Mouse (Mus musculus) left cerebral cortex, adult 18-20 months (tissue): ENCODE data around the gene Atg16l1. TPM values are rescaled to one million over a fixed set of nuclear protein-coding genes. Genes with fewer than 3 reads are reported as not detected.
"Not testable (repeated sequence)": the region's sequence is repeated elsewhere in the genome, so short reads cannot be mapped to it uniquely, and the experiment has no call there.

ENCODE experiments used
- DNase-seq, 2 experiments: peaks; one replicate each; pipeline ENCODE4 v3.0.0; 2021 to 2022; ENCODE audit warnings: low spot score in 2 of 2, mixed read lengths in 1 of 2
- total RNA-seq, 2 experiments: library from RNA; stranded (reverse); gene quantifications; 2 replicates each; pipeline ENCODE4 v1.2.3; 2021

Atg16l1 gene
- total RNA-seq, 2 experiments from 2014 or later = 63.7 to 66.4 TPM

DNA sequence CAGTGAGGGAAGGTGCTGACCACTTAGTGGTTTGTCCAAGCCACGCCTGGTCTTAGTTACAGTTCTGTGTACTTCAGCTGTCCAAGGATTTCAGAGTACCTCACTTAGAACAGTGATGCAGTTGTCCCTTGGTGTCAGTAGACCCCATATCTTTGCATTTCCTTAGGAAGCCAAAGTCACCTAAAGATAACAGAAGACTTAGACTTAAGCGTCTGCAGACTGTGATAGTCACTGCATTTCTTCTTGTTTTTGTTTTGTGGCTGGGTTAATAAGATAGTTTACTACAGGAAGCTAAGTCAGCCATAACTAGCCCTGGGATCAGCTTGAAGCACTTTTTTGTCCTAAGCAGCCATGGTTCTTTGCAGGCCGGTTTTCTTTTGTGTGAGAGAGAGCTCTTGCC lies 14.8 kb downstream of the Atg16l1 start:
- no peak for DNase-seq

DNA sequence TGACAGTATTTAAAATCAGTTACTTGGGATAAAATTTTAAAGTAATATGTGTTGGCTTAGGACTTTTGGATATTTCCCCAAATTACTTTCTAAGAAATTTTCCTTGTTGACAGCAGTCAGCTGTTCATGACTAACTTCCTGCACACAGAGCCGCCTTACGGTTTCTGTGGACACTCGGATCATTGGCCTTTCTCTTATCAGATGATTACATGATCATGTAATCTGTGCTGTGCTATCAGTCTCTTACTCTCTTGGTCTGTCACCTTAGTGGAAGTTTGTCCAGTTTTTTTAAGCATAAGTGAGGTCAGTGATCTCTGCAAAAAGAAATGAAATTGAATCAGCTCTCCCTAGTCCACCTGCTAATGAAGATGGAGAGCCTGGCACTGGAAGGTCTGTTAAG lies 16.1 kb downstream of the Atg16l1 start:
- no peak for DNase-seq

DNA sequence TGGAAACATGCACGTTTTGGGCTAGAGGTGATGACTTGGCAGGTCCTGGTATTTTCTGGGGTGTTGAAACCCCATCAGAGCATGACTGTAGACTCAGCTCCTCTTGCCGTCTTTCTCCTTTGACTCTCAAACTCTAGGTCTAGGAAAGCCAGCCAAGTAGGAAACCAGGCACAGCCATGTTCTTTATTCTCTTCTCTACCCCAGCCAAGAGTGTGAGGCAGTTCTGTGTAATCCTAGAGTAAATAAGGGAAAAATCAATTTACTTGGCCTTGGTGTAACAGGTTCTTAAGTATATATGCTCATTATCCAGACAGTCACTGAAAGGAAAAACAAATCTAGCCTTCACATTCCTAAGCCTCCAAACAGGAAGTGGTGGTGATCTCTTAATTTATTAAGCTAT lies 17.7 kb downstream of the Atg16l1 start:
- DNase-seq = no peak

DNA sequence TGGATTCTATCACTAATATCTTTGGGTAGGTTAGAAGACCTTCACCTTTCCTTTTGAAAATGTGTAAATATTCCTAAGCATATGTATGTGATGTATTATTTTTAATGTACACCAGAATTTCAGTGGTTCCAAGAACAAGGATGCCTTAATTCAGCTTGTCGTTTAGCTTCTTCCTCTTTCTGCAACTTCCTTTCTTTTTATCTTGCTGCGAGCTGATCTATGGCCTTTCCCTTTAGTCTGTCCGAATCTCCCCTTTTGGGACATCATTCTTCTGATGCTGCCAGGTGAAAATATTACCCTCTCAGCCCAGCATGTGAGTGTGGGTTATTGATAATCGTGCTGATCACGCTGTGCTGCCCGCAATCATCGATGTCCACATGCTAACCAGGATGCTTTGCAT lies 19.2 kb downstream of the Atg16l1 start:
- no peak for DNase-seq

DNA sequence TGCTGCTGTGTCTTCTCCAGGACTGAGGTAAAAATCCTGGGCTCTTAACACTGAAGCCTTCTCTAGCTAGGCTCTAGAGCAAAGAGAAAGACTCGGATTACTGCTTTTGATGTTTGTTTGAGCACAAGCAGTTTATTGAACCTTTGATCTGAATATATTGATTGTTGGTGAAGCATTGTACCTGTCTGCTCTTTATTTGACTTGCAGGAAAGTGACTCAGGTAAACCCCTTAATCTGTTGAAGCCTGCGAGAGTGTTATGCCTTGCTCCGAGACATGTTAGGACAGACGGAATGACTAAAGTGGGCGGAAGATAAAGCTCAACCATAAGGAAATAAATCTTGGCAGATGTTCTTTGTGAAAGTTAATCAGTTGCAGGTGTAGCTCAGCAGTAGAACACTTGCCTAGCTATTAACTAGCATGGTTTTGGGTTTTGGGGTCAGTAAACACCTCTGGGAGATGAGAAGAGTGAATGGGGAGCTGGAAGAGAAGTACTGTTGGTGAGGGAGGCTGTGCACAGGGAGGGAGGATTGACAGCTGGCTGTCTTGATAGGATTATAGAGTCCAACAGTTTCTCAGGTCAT lies 23.6 kb downstream of the Atg16l1 start:
- DNase-seq = no peak

DNA sequence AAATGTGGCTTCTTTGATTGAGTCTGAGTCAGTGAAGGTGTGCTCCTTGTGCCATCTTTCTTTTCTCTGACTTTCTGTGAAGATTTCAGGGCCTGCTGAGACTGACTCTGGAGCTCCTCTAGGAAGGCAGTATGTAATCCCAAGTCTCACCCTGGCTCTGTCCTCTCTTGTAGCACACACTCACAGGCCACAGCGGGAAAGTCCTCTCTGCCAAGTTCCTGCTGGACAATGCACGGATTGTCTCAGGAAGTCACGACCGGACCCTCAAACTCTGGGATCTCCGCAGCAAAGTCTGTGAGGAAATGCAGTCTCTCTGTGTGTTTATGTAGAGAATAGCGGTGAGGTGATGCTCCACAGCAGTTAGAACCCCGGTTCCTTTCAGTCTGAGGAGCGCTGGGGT lies 30.0 kb downstream of the Atg16l1 start:
- no peak for DNase-seq

DNA sequence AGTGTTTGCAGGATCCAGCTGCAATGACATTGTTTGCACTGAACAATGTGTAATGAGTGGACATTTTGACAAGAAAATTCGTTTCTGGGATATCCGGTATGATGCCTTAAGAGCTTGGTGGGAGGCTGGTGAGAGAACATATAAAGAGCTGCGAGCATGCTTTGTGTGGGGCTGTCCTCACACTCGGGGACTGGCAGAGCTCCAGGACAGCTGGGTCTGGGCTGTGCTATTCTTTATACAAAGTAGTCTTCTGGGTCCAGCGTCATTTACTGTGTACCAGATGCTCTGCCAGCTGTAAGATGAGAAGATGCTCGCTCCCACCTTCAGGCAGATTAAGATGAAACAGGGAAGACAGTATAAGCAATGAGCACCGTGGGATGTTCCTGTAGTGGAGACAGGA lies 30.6 kb downstream of the Atg16l1 start:
- DNase-seq = peak; percentile 71

DNA sequence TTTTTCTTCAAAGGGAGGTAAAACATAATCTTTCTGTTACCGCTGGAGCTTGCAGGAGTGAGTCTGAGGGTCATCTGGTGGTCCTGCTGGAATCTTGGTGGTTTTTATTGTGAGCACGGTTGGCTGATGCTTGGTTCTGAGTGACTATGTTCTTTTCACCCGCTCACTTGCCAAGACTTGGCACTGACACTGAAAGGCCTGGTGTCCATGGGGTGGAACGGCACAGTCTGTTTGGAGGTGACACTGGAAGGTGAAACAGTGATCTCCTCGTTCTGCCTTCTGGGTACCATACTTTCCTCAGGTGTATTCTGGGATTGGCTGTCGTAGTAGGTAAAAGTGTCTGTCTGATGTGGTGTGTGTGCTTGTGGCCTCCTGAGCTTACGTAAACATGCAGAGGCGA lies 34.0 kb downstream of the Atg16l1 start:
- no peak for DNase-seq

DNA sequence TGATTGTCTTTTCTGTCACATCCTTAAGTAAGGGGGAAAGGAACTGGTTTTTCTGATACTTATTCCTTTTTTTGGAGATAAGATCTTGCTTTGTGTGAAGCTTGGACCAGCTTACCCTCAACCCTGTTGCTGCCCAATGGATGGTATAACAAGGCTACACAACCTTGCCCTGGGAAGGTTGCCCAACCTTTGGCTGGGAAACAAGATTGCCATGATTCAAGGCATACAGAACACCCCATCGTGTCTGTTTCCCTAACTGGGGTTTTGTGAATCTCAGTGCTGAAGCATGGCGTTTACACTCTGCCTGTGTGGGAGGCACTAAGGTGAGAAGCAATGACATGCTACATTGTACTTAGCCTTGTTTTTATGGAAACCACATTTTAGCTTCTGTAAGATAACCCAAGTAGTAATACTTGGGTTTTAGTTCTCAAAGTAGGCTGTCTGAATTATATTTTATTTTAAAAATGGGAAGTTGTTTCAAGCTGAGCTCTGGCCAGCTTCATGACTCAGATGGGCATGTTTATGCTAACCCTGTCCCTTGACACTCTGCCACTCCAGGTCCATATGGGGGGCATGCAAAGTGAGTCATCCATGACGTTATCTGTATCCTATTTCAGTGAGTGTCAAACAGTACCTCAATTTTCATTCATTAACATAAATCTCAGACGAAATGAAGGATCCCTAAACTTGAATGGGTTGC lies 36.9 kb downstream of the Atg16l1 start:
- DNase-seq = no peak

DNA sequence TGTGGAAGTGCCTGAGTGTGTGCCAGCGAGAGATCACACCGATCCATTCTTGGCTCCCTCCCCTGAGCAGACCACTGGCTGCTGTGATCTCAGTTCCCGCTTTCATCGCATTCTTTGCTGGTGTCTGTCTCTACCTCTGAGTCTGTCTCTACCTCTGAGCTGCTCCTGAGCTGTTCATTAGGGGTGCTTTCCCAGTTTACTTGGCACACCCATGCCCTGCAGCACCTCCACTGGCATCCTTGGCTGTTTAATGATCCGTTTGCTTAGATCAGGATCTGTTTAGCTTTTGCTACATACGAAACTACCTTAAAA lies 37.4 kb downstream of the Atg16l1 start:
- DNase-seq = no peak

DNA sequence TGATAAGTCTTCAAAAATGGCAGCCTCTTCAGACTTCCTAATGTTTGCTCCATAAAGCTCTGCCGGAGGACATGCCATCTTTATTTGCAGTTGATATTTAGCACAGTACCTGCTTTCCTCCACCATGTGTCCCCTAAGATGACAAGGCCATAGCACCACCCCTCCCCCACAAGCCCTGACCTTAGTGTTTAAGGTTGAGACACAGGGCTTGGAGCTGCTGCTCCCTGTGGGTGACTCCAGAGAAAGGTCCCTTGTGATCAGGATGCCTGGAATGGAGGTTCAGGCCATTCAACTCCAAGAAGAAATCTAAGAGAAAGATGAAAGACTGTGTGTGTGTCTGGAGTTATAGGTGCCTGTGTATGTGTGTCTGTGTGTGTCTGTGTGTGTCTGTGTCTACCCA lies 42.0 kb downstream of the Atg16l1 start:
- no peak for DNase-seq

DNA sequence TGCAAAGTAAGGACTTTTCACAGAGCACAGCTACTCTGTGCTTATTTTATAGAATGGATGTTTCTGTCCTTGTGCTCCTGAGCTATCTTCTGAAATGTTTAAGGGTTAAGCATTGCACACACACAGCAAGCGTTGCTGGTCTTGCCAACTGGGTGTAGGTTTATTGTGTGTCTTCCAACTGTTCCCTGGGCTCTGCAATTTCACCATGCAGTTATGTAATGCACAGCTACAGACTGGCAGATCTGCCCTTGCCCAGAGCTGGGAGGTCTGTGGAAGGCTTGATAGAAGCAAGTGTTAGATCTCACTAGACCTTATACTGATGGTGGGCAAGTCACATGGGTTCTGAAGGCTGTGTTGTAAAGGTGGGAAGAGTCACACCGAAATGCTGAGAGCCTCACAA lies 42.6 kb downstream of the Atg16l1 start:
- DNase-seq = no peak

DNA sequence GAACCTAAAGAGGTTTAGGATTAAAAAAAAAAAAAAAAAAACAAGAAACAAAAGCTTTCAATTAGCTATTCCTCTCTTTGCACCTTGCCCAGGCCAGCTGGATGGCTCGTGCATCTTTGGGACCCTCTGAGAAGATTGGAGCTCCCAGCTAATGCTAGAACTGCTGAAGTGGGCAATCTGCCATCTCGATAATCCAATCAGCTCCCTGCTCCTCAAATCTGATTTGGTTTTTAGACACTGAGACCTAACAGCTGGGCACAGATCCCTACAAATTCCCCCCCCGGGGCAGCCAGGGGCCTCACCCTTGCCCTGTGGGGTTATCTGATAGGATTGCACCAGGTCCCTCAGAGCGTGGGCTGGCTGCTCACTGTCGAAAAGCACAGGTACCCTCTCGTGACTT lies 47.9 kb downstream of the Atg16l1 start, which contains the start of gene Sag:
Gene Sag (plus strand): TSS at position 105 of the 400 bp plus-strand sequence.
- no peak for DNase-seq

DNA sequence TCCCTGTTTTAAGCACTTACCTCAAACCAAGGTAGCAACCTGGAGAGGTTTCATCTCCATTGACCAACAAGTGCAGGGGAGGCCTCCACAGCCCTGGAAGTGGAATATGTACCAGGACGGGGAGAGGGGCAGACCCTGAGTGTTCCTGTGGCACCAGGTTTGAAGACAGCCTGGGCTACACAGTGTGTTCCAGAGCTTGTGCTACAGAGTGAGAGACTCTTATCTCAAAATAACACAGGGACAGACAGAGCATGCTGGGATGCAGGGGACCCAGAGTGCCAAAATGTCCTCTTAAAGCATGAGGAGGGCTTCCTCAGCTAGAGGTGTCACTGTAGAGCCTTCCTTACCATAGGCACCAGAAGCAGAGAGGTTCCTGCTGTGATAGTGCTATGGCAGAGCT lies 52.1 kb downstream of the Atg16l1 start:
- DNase-seq = no peak

DNA sequence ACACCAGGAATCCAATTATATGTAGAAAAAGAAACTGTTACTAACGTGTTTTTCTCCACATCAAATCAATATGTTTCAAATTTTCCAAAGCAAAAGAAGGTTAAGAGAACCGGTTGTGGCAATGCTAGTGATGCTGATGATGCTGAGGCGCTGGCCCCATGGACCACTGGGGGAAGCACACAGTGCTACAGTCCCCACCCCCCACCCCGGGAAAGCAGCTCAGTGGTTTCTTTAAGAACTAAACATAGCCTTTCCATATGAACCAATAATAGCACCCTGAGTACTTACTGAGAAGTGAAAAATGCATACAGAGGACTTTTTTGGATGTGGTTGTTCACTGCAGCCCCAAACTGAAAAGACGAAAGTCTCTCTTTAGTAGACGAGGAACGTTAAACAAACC lies 55.7 kb downstream of the Atg16l1 start:
- no peak for DNase-seq

DNA sequence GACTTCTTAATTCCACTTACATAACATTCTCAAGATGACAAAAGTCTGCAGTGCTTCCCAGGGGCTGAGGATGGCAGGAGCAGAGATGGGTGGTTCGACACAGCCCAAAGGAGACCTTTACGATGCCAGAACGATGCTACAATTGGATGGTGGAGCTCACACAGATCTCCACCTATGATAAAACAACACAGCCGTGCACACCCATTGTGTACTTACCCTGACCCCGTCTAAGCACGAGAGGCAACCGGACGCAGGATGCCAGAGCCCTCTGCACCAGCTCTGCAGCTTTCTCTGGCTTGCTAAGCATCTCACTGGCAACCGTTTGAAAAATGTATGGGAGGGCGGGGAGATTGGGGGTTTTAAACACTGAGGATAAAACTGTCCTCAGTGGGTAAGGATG lies 56.4 kb downstream of the Atg16l1 start:
- no peak for DNase-seq

DNA sequence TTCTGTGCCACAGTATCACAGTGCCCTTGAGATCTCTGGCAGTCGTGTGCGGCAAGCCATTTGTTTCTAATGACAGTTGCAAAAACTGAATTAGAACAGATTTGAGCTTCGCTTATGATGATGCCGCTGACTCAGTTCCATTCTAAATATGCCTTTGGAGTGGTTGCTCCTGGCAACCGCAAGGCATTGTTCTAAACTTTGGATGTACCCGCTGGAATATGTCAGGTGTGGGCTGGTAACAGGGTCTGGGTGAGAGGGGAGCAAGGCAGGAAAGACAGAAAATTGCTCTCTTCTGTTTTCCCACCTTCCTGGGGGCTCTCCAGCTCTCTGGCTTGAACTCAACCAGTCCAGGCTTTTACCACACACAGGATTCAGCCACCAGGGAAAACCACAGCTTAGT lies 57.5 kb downstream of the Atg16l1 start:
- DNase-seq = peak; percentile 50 to 58

DNA sequence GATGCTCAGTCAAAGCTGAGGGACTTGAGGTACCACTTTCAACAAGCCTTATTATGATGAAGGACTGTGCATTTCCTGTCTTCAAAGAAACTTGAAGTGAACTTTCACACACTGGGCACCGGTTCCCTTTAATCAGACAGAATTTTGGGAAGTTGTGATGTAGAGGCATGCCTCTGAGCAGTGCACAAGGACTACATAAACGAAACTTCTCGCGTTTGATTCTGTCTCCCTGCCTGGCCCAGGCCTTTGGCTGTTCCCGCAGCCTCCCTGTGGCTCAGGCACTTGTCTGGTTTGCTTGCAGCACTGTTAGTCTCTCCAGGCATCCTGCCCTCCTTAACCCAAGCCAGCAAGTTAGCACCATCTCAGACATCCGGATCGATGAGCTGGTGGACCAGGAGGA lies 58.0 kb downstream of the Atg16l1 start:
- no peak for DNase-seq

DNA sequence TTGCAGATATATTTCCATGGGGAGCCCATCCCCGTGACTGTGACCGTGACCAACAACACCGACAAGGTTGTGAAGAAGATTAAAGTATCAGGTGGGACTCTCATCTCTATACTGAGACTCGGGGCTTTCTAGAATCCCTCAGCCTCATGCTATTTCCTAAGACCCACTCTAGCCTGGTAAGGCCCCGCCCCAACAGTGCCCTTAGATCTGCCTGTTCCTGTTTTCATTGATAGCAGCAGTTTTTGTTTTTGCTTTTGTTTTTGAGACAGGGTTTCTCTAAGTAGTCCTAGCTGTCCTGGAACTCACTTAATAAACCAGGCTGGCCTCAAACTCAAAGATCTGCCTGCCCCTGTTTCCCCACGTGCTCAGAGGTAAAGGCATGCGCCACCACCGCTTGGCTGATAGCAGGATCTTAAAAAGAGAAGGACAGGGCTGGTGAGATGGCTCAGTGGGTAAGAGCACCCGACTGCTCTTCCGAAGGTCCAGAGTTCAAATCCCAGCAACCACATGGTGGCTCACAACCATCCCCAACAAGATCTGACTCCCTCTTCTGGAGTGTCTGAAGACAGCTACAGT lies 68.8 kb downstream of the Atg16l1 start:
- no peak for DNase-seq

DNA sequence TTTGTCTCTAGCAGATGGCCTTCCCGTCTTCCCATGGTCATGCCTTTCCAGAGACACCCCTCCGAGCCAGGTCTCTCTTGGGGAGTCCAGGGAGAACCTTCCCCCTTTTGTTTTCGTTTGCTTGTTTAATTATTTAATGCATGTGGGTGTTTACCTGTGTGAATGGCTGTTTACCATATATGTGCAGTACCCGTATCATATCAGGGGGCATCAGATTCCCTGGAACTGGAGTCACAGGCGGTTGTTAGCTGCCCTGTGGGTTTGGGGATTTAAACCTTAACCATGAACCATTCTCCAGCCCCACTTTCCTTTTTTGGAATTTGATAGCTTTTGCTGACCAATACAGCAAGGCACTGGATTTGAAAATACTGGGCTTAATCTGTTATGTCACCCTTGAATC lies 69.6 kb downstream of the Atg16l1 start:
- no peak for DNase-seq

DNA sequence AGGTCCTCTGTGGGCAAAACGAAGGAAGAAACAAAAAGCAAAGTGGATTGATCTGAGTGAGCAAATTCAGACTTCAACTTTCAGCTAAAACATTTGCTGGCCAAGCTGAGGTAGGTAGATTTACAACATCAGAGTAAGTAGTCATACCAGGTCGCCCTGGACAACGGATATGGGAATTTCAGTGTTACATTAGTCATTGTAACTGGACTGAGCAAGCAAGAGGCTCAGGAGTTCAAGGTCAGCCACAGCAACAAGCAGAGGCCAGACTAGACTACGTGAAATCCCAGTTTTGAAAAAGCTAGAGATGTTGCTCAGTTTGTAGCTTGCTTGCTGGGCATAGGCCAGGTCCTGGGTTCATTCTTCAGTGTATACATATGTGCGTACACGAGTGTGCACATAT lies 70.3 kb downstream of the Atg16l1 start:
- no peak for DNase-seq

DNA sequence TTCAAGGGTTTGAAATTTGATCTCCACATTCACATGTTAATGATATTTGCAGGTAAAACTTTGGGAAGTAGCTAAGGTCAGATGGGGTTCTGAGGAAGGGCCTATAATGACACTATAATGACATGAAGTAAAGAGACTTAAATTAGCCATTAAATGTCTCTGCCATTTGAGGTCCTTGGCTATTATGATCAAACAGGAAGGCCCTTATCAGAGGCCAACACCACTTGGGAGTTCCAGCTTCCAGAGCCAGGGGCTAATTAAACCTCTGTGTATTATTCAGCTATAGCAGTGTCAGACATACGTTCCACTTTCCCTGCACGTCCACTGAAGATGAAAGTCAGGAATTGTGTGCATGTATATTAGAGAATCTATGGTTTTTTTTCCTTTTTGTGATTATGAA lies 70.8 kb downstream of the Atg16l1 start:
- no peak for DNase-seq

DNA sequence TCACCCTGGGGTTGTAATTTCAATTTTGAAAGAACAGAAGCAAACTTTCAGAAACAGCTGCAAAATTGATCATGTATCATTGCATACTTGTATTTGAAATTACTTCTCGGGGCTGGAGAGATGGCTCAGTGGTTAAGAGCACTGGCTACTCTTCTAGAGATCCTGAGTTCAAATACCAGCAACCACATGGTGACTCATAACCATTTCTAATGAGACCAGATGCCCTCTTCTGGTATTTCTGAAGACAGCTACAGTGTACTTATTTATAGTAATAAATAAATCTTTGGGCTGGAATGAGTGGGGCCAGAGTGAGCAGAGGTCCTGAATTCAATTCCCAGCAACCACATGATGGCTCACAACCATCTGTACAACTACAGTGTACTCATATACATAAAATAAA lies 71.8 kb downstream of the Atg16l1 start:
- not testable (repeated sequence) for DNase-seq
